Mouse (Mus musculus) embryonic facial prominence, embryonic 11.5 days (tissue): ENCODE data around the gene Lrriq1. TPM values are rescaled to one million over a fixed set of nuclear protein-coding genes. Genes with fewer than 3 reads are reported as not detected.

Experiments
- ATAC-seq: fragments of 200-750 bp; cut with Nextera tagmentation; replicated peaks from 2 replicates; pipeline ENCODE4 v1.8.0; 2017; ENCODE audit warnings: low read depth; ENCODE audit not compliant: insufficient number of reproducible peaks, low FRiP score, low TSS enrichment
- DNase-seq: peaks from one replicate; pipeline ENCODE4 v3.0.0-alpha.2; 2015; ENCODE audit warnings: low spot score
- H3K27ac ChIP-seq: fragments of 300-500 bp; sonication (generic); replicated peaks from 2 replicates; pipeline ENCODE4 v1.5.1; 2014; ENCODE audit warnings: mild to moderate bottlenecking, low read depth, low read length, control low read depth
- H3K27me3 ChIP-seq: fragments of 300-500 bp; sonication (generic); 2 replicates; pipeline ENCODE4 v1.6.1; 2014; ENCODE audit warnings: mild to moderate bottlenecking, low read length, moderate library complexity, mixed read lengths; ENCODE audit not compliant: control insufficient read depth, insufficient read depth
- H3K36me3 ChIP-seq: fragments of 300-500 bp; sonication (generic); replicated peaks from 2 replicates; pipeline ENCODE4 v1.6.1; 2014; ENCODE audit warnings: low read depth, mild to moderate bottlenecking, low read length, moderate library complexity, mixed read lengths; ENCODE audit not compliant: control insufficient read depth, insufficient read depth
- H3K4me1 ChIP-seq: fragments of 300-500 bp; sonication (generic); 2 replicates; pipeline ENCODE4 v1.6.1; 2014; ENCODE audit warnings: low read length, mixed read lengths; ENCODE audit not compliant: control insufficient read depth, insufficient read depth
- H3K4me2 ChIP-seq: fragments of 300-500 bp; sonication (generic); 2 replicates; pipeline ENCODE4 v1.6.1; 2014; ENCODE audit warnings: low read depth, mild to moderate bottlenecking, control low read depth, low read length, moderate library complexity
- H3K4me3 ChIP-seq: fragments of 300-500 bp; sonication (generic); 2 replicates; pipeline ENCODE4 v1.5.1; 2014; ENCODE audit warnings: low read depth, low read length, control low read depth
- H3K9ac ChIP-seq: fragments of 300-500 bp; sonication (generic); replicated peaks from 2 replicates; pipeline ENCODE4 v1.6.1; 2014; ENCODE audit warnings: mild to moderate bottlenecking, control low read depth, low read length
- H3K9me3 ChIP-seq: fragments of 300-500 bp; sonication (generic); replicated peaks from 2 replicates; pipeline ENCODE4 v1.6.1; 2016; ENCODE audit warnings: mild to moderate bottlenecking, low read length, inconsistent platforms, mixed read lengths; ENCODE audit not compliant: control insufficient read depth
- WGBS: fragments of 180-500 bp; shearing (Covaris S2); extraction: QIAGEN DNeasy Blood & Tissue Kit; methylation state at CpG from one replicate; pipeline ENCODE4 v1.1.7; 2014; 5-methylcytosine and 5-hydroxymethylcytosine counted together
- polyA plus RNA-seq: library from polyadenylated mRNA; unstranded; fragments of >200 nt; fragmentation: Nextera tagmentation; extraction: Ambion mirVana; gene quantifications from 2 replicates; pipeline ENCODE4 v1.2.1, GENCODE M21; 2014

The Lrriq1 gene
- polyA plus RNA-seq, 1 experiment from 2014 or later, result 1.7 TPM

DNA sequence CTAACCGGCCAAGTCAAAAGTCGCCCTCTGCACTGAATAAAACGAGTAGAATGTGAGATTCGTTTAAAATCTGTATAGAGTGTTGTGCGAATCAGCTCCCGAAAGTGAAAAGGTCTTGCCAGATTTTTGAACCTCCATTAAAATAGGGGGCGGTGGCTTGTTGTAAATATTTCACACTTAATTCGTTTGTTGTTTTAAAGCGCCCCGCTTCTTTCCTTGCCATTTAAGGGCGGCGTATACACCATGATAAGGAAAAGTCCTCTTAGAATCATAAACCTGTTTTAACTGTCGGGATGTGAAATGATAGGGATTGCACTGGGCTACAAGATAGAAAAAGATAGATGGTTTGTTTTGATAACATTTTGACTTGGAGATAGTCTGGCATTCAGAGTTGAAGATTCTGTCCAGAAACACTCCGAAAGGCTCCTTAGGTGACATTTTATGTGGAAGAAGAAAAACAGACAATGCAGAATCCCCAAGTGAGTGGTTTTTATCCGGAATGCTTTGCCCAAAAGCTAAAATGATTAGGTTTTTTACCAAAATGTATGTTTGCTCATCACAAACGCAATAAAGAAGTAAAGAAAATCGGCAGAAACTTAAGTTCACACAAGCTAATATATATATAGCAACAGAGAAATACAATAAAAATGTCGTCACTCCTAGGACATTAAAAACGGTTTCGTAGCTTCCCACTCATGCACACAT, 208.7 kb downstream of the Lrriq1 start:
- Histone ChIP-seq H3K4me1 (no peaks in the 10 kb centered on the region), H3K4me2 (peak overlapping the region; percentile 32; the same call in 1 of the 2 replicates), H3K9me3 (no peaks in the 10 kb centered on the region), H3K27me3 (peaks cover 20% of the 10 kb centered on the region), H3K27ac (no peak overlapping the region; the same call in none of the 2 replicates), H3K4me3 (peak overlapping the region; percentile 53), H3K9ac (peak overlapping the region; percentile 43), H3K36me3 (no peaks in the 10 kb centered on the region)
- no peak for ATAC-seq
- DNase-seq, result peak; percentile 55
- under 1% methylated on average over 20 of the region's 20 CpGs for WGBS

DNA sequence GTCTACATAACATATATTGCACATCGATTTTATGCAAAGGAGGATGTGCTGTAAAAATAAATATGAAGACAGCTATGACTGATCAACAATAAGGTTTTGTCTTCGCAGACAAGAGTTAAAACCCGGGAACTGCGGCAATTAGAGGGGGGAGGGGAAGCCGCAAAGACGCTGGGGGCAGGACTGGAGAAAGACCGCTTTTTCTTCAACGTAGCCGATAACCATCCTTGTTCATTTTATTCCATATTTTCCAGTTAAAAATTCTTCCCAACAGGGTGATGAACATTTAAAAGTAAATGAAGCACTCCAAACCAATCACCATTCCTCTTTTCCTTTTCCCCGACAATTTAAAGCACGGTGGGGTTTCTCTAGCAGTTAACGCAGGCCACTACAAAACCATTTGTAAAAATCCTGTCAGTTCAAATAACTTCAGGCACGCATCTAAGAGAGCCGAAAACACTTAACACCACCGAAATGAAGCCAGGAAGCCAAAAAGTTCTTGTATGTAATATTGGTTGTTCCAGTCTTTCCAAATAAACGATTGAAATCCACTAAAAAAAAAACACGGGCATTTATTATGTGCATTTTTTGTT, 209.4 kb downstream of the Lrriq1 start:
- DNase-seq (peak; percentile 71), ATAC-seq (no peak)
- peaks cover 17% of the 10 kb centered on the region for H3K27me3 ChIP-seq
- 0% methylated on average over 17 of the region's 17 CpGs for WGBS
- H3K36me3 ChIP-seq, result no peaks in the 10 kb centered on the region
- no peak overlapping the region; the same call in 1 of the 2 replicates for H3K27ac ChIP-seq
- H3K4me1 ChIP-seq, result no peaks in the 10 kb centered on the region
- H3K4me2 ChIP-seq, result peak overlapping the region; percentile 32
- no peaks in the 10 kb centered on the region for H3K9me3 ChIP-seq
- H3K4me3 ChIP-seq, result peak overlapping the region; percentile 53
- peak overlapping the region; percentile 43 for H3K9ac ChIP-seq

DNA sequence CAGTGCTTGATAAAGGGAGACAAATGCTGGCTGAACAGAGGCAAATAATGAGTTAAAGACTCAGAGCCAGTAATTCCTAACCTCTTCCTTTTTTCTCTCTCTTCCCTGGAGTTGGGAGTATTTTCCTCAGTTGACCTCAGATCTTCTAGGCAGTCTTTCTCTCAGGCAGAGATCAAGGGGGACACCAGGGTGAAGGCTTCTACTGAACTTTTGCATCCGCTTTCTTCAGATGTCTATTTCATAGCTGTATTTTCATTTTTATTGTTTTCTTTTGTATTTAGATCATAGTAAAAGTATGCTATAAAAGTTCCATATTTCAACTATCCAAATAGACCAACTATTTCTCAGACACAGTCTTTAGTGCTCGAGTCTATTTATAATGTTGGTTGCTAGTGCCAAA, 233.6 kb downstream of the Lrriq1 start:
- ATAC-seq (no peak), DNase-seq (no peak)
- H3K9me3 ChIP-seq, result no peaks in the 10 kb centered on the region
- H3K4me3 ChIP-seq, result no peak overlapping the region
- H3K36me3 ChIP-seq, result no peaks in the 10 kb centered on the region
- H3K4me1 ChIP-seq, result no peaks in the 10 kb centered on the region
- H3K27me3 ChIP-seq, result no peaks in the 10 kb centered on the region
- WGBS, result 80% methylated on average over 2 of the region's 2 CpGs
- no peak overlapping the region for H3K4me2 ChIP-seq
- H3K27ac ChIP-seq, result no peak overlapping the region
- H3K9ac ChIP-seq, result no peak overlapping the region

DNA sequence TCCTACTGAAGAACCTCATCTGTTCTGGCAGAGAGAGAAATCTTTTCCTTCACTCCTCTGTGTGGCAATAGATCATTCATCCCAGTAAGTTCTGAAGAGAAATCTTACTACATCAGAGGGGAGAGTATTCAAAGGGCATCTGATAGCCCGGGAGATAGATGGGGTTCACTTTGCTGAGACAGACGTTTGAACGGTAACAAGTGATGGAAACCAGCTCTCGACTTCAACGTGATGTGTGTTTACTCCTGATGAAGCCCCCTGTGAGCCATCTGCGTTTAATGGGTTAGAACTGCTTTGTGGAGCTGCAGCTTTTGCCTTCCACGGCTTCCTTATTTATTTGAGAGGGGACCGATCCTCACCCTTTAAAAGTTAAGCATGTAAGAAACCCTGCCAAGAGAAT, 235.2 kb downstream of the Lrriq1 start:
- no peak overlapping the region for H3K4me3 ChIP-seq
- WGBS, result 51% methylated on average over 8 of the region's 8 CpGs
- H3K27me3 ChIP-seq, result no peaks in the 10 kb centered on the region
- no peaks in the 10 kb centered on the region for H3K9me3 ChIP-seq
- no peak for DNase-seq
- ATAC-seq, result no peak
- H3K9ac ChIP-seq, result no peak overlapping the region
- H3K4me1 ChIP-seq, result no peaks in the 10 kb centered on the region
- H3K4me2 ChIP-seq, result no peak overlapping the region
- H3K27ac ChIP-seq, result no peak overlapping the region
- H3K36me3 ChIP-seq, result no peaks in the 10 kb centered on the region

DNA sequence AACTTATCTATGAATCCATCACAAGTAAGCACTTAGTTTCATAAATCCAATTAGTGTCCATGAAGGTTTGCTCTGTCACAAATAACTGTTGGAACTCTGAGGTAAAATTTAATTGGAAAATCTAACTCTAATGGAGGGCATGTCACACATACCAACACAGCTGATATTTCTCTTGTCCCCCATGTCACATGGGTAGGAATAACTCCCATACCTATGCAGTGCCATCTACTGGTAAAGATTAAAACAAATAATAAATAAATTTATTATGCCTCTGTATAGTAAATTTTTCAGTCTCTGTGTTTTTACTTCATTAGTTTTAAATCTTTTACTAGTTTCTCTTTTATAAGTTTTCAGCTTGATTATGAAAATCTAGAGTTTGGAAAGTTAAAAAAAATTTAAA, 236.5 kb downstream of the Lrriq1 start:
- Histone ChIP-seq H3K4me1 (no peaks in the 10 kb centered on the region), H3K27me3 (no peaks in the 10 kb centered on the region), H3K4me3 (no peak overlapping the region), H3K4me2 (no peak overlapping the region), H3K9ac (no peak overlapping the region), H3K9me3 (no peaks in the 10 kb centered on the region), H3K27ac (no peak overlapping the region), H3K36me3 (no peaks in the 10 kb centered on the region)
- DNase-seq (no peak), ATAC-seq (no peak)

Other genes starting within 250 kb of the Lrriq1 start
- 186 and 220 TPM in 2 replicates for gene Alx1, start 206.1 kb downstream of the Lrriq1 start, polyA plus RNA-seq
- gene Slc6a15, start 131.5 kb upstream of the Lrriq1 start, polyA plus RNA-seq, result 6.9 and 11.3 TPM in 2 replicates